Mouse (Mus musculus): ENCODE measurements around the gene Olfr49. TPM values are rescaled to one million over a fixed set of nuclear protein-coding genes. Genes with fewer than 3 reads are reported as not detected.

The Olfr49 gene
- polyA plus RNA-seq, 1 experiment: not detected

GRCm38 (mm10) chr14:54300676-54301075 is 15.9 kb upstream of the Olfr49 start:
- no peak overlapping the region for H3K27ac ChIP-seq (ENCODE audit: insufficient read depth, low read length)
- no peak overlapping the region for H3K4me3 ChIP-seq (ENCODE audit: insufficient read depth, low read length)
- TF ChIP-seq CTCF (IDR thresholded peaks at IDR 0.05; ENCODE audit: borderline replicate concordance, insufficient read depth, low read length): no peak
- no peak for TF ChIP-seq POLR2A (IDR thresholded peaks at IDR 0.05; ENCODE audit: low read depth, low read length)
- H3K4me1 ChIP-seq (ENCODE audit: control insufficient read depth, insufficient read depth, low read length): no peaks in the 10 kb centered on the region

- H3K4me1 ChIP-seq (ENCODE audit: control insufficient read depth, insufficient read depth, low read length): no peaks in the 10 kb centered on the region
- TF ChIP-seq CTCF (IDR thresholded peaks at IDR 0.05; ENCODE audit: borderline replicate concordance, insufficient read depth, low read length): no peak
- TF ChIP-seq POLR2A (IDR thresholded peaks at IDR 0.05; ENCODE audit: low read depth, low read length): no peak
- H3K27ac ChIP-seq (ENCODE audit: insufficient read depth, low read length): no peak overlapping the region
- H3K4me3 ChIP-seq (ENCODE audit: insufficient read depth, low read length): no peak overlapping the region
These were observed 15.4 kb upstream of the Olfr49 start for GRCm38 (mm10) chr14:54300136-54300535.

DNA sequence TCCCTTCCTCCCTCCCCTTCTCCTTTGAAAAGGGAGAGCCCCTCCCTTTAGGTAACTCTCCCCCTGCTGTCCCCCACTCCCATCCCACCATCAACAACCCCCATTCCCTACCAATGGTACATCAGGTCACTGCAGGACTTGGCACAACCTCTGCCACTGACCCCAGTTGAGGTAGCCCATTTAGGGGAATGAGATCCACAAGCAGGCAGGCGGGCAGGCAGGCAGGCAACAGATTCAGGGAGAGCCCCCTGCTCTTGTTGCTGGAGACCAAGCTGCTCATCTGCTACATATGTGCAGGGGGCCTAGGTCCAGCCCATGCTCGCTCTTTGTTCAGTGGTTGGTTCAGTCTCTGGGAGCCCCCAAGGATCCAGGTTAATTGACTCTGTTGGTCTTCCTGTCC is 8.3 kb downstream of the Olfr49 start:
- Histone ChIP-seq H3K27ac (ENCODE audit: insufficient read depth, low read length) (no peak overlapping the region), H3K4me1 (ENCODE audit: control insufficient read depth, insufficient read depth, low read length) (no peaks in the 10 kb centered on the region), H3K4me3 (ENCODE audit: insufficient read depth, low read length) (no peak overlapping the region)
- TF ChIP-seq CTCF (IDR thresholded peaks at IDR 0.05; ENCODE audit: borderline replicate concordance, insufficient read depth, low read length) (no peak), POLR2A (IDR thresholded peaks at IDR 0.05; ENCODE audit: low read depth, low read length) (no peak)

- H3K4me3 ChIP-seq (ENCODE audit: insufficient read depth, low read length): no peak overlapping the region
- H3K27ac ChIP-seq (ENCODE audit: insufficient read depth, low read length): no peak overlapping the region
- TF ChIP-seq POLR2A (IDR thresholded peaks at IDR 0.05; ENCODE audit: low read depth, low read length) (no peak), CTCF (IDR thresholded peaks at IDR 0.05; ENCODE audit: borderline replicate concordance, insufficient read depth, low read length) (no peak)
- H3K4me1 ChIP-seq (ENCODE audit: control insufficient read depth, insufficient read depth, low read length): no peaks in the 10 kb centered on the region
These were observed 12.0 kb downstream of the Olfr49 start for GRCm38 (mm10) chr14:54272696-54273095.

DNA sequence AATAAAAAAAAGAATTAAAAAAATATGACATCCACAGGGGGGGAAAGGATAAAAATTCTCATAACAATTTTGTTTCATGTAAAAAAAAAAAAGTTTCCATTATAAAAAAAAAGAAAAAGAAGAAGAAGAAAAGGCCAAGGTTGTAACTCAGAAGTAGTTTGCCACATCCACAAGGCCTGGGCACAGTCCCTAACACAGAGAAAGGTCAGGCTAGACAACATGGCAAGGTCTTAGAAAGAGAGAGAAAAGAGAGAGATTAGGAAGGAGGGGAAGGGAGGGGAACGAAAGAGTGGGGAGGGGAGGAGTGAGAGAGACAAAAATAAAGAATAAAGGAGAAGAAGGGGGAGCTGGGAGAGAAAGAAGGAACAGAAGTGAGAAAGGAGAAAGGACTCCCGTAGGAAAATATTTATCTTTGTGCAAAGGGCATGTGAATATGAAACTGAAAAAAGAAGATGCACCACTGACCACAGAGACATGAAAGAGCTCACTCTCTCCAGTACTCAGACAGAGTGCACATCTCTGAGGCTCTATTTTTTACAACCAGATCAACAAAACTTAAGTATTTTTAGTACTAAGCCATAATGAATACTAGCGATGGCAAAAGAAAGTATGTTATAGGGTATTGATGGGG is 12.6 kb downstream of the Olfr49 start:
- Histone ChIP-seq H3K27ac (ENCODE audit: insufficient read depth, low read length) (no peak overlapping the region), H3K4me3 (ENCODE audit: insufficient read depth, low read length) (no peak overlapping the region), H3K4me1 (ENCODE audit: control insufficient read depth, insufficient read depth, low read length) (no peaks in the 10 kb centered on the region)
- TF ChIP-seq POLR2A (IDR thresholded peaks at IDR 0.05; ENCODE audit: low read depth, low read length) (no peak), CTCF (IDR thresholded peaks at IDR 0.05; ENCODE audit: borderline replicate concordance, insufficient read depth, low read length) (no peak)

GRCm38 (mm10) chr14:54270413-54270812 is 14.3 kb downstream of the Olfr49 start:
- TF ChIP-seq CTCF (IDR thresholded peaks at IDR 0.05; ENCODE audit: borderline replicate concordance, insufficient read depth, low read length): no peak
- TF ChIP-seq POLR2A (IDR thresholded peaks at IDR 0.05; ENCODE audit: low read depth, low read length): no peak
- H3K4me1 ChIP-seq (ENCODE audit: control insufficient read depth, insufficient read depth, low read length): no peaks in the 10 kb centered on the region
- H3K4me3 ChIP-seq (ENCODE audit: insufficient read depth, low read length): no peak overlapping the region
- H3K27ac ChIP-seq (ENCODE audit: insufficient read depth, low read length): no peak overlapping the region

- no peaks in the 10 kb centered on the region for H3K4me1 ChIP-seq (ENCODE audit: control insufficient read depth, insufficient read depth, low read length)
- H3K4me3 ChIP-seq (ENCODE audit: insufficient read depth, low read length): no peak overlapping the region
- TF ChIP-seq CTCF (IDR thresholded peaks at IDR 0.05; ENCODE audit: borderline replicate concordance, insufficient read depth, low read length) (no peak), POLR2A (IDR thresholded peaks at IDR 0.05; ENCODE audit: low read depth, low read length) (no peak)
- H3K27ac ChIP-seq (ENCODE audit: insufficient read depth, low read length): no peak overlapping the region
These were observed 15.2 kb downstream of the Olfr49 start for GRCm38 (mm10) chr14:54269566-54269965.

- no peak overlapping the region for H3K27ac ChIP-seq (ENCODE audit: insufficient read depth, low read length)
- H3K4me1 ChIP-seq (ENCODE audit: control insufficient read depth, insufficient read depth, low read length): no peaks in the 10 kb centered on the region
- TF ChIP-seq CTCF (IDR thresholded peaks at IDR 0.05; ENCODE audit: borderline replicate concordance, insufficient read depth, low read length): no peak
- no peak for TF ChIP-seq POLR2A (IDR thresholded peaks at IDR 0.05; ENCODE audit: low read depth, low read length)
- H3K4me3 ChIP-seq (ENCODE audit: insufficient read depth, low read length): no peak overlapping the region
These were observed 16.8 kb downstream of the Olfr49 start for GRCm38 (mm10) chr14:54267966-54268365.

- TF ChIP-seq POLR2A (IDR thresholded peaks at IDR 0.05; ENCODE audit: low read depth, low read length): no peak
- no peak for TF ChIP-seq CTCF (IDR thresholded peaks at IDR 0.05; ENCODE audit: borderline replicate concordance, insufficient read depth, low read length)
- Histone ChIP-seq H3K27ac (ENCODE audit: insufficient read depth, low read length) (no peak overlapping the region), H3K4me3 (ENCODE audit: insufficient read depth, low read length) (no peak overlapping the region), H3K4me1 (ENCODE audit: control insufficient read depth, insufficient read depth, low read length) (no peaks in the 10 kb centered on the region)
These were observed 18.8 kb downstream of the Olfr49 start for GRCm38 (mm10) chr14:54265951-54266350.

DNA sequence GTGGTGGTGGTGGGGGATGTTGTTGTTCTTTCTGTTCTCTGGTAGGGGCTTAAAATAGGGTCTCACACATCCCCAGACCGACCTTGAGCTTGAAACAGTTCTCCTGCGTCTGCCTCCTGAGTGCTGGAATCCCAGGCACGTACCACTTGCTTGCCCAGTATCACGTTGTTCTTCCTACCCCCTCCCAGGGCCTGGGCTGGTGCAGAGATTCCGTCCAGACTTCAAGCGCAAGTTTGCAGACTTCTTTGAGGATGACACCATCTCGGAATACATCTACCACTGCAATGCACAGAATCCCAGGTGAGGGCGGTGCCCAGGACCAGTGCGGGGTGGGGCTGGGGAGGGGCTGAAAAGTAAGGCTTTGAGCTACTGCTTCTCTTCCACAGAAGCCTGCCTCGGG is 19.6 kb downstream of the Olfr49 start:
- Histone ChIP-seq H3K27ac (ENCODE audit: insufficient read depth, low read length) (no peak overlapping the region), H3K4me1 (ENCODE audit: control insufficient read depth, insufficient read depth, low read length) (peaks cover 7% of the 10 kb centered on the region), H3K4me3 (ENCODE audit: insufficient read depth, low read length) (no peak overlapping the region)
- TF ChIP-seq CTCF (IDR thresholded peaks at IDR 0.05; ENCODE audit: borderline replicate concordance, insufficient read depth, low read length) (no peak), POLR2A (IDR thresholded peaks at IDR 0.05; ENCODE audit: low read depth, low read length) (no peak)
